Mouse (Mus musculus): Measurements from ENCODE around the gene Sfxn3.

DNA sequence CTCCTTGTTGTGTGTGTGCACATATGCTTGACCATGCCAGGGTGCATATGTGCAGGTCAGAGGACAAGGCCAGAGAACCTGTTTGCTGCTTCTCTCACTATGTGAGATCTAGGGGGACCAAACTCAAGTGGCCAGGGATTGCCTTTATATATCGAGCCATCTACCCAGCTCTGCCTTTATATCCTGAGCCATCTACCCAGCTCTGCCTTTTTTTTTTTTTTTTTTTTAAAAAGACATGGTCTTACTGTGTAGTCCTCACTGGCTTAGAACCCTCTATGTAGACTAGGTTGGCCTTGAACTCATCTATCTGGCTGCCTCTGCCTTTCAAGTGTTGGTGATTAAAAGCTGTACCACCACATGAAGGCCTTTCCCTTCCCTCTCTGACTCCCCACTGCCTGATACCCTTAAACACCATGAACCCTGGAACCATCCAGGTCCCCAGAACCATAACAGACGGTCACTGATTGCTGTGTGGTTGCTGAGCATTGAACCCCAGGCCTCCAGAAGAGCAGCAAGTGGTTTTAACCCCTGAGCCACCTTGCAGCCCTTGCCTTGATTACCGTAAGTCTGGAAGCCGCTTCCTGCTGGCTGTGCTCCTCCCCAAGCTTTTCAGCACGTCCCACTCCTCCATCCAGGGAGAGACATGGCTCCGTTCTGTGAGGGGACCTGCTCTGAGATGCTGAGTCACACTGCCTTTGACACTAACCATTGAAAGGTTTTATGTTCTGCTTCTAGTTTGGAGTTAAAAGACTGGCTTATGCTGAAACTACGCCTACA lies 43.4 kb upstream of the Sfxn3 start:
- TF ChIP-seq EP300 (IDR thresholded peaks at IDR 0.05; ENCODE audit: low read depth) (no peak), CTCF (IDR thresholded peaks at IDR 0.05; ENCODE audit: low read depth) (no peak)
